8 mouse cellular contexts compared by ENCODE assay signal in genomic region chr17:27634871-27635574, GRCm38 (mm10). TPM values are rescaled to one million over a fixed set of nuclear protein-coding genes. Genes with fewer than 3 reads are reported as not detected.
DNase-seq lines count a peak whose midpoint lies in the region; ATAC-seq and TF ChIP-seq lines count a peak whose summit lies in the region.

TSS of gene RPS10-NUDT3 (minus strand) at chr17:27635222.

- ATAC-seq in heart, embryonic 15.5 days (replicated peaks; ENCODE audit: insufficient number of reproducible peaks, insufficient read depth, low FRiP score, low read depth): peak; percentile 94
- peak; percentile 97 for ATAC-seq in liver, embryonic 16.5 days (ENCODE audit: low read depth)
- peak; percentile 95 for ATAC-seq in neural tube, embryonic 12.5 days (ENCODE audit: low FRiP score, low read depth)
- ATAC-seq in stomach, postnatal 0 days (ENCODE audit: low FRiP score, low TSS enrichment): peak; percentile 97

- H3K79me2 ChIP-seq in CH12.LX (replicated peaks; ENCODE audit: control insufficient read depth, extremely low read depth, insufficient read depth, poor library complexity, severe bottlenecking): peaks cover 42% of the 10 kb centered on the region

- WGBS in heart, embryonic 15.5 days: under 1% methylated on average over 71 of the region's 72 CpGs
- WGBS in liver, embryonic 16.5 days (ENCODE audit: insufficient replicate concordance): under 1% methylated on average over 70 of the region's 72 CpGs
- WGBS in neural tube, embryonic 12.5 days: under 1% methylated on average over 72 of the region's 72 CpGs
- WGBS in stomach, postnatal 0 days: under 1% methylated on average over 67 of the region's 72 CpGs

- no peaks in the 10 kb centered on the region for H3K27me3 ChIP-seq in CH12.LX (replicated peaks)
- H3K27me3 ChIP-seq in heart, embryonic 15.5 days: no peaks in the 10 kb centered on the region
- H3K27me3 ChIP-seq in liver, embryonic 16.5 days (ENCODE audit: control insufficient read depth, insufficient read depth, low read depth, low read length): no peaks in the 10 kb centered on the region
- no peaks in the 10 kb centered on the region for H3K27me3 ChIP-seq in neural tube, embryonic 12.5 days (replicated peaks)
- no peaks in the 10 kb centered on the region for H3K27me3 ChIP-seq in stomach, postnatal 0 days (ENCODE audit: control insufficient read depth, insufficient read depth, low read length)

- DNase-seq in CH12.LX (ENCODE audit: extremely low read depth): peak; percentile 86
- peak; percentile 73 for DNase-seq in c-Kit-negative CD71-positive TER-119-positive erythroid progenitor cells, embryonic 14.5 days (ENCODE audit: low read depth, low spot score)
- DNase-seq in fibroblast of lung, adult 2 months (ENCODE audit: low read depth): peak; percentile 73
- peak; percentile 90 to 95 for DNase-seq in kidney, postnatal 25 days
- peak; percentile 95 for DNase-seq in stomach, postnatal 0 days (ENCODE audit: low spot score)

- peaks cover 43 to 46% of the 10 kb centered on the region in 2 experiments for H3K36me3 ChIP-seq in CH12.LX (replicated peaks in 1 of 2; ENCODE audit: control insufficient read depth in 1 of 2, insufficient read depth in 1 of 2, low read length in 1 of 2)
- peaks cover 30% of the 10 kb centered on the region for H3K36me3 ChIP-seq in heart, embryonic 15.5 days
- peaks cover 34% of the 10 kb centered on the region for H3K36me3 ChIP-seq in liver, embryonic 16.5 days (ENCODE audit: control insufficient read depth, insufficient read depth)
- H3K36me3 ChIP-seq in neural tube, embryonic 12.5 days: peaks cover 36% of the 10 kb centered on the region
- H3K36me3 ChIP-seq in stomach, postnatal 0 days (ENCODE audit: control insufficient read depth, insufficient read depth, low read length): peaks cover 19% of the 10 kb centered on the region

- H3K4me2 ChIP-seq in CH12.LX (ENCODE audit: insufficient read depth, low read depth, poor library complexity, severe bottlenecking): peak within 1 kb of the TSS; percentile 89; the same call in 1 of the 2 replicates
- H3K4me2 ChIP-seq in heart, embryonic 15.5 days: peak within 1 kb of the TSS; percentile 75
- peak within 1 kb of the TSS; percentile 83 for H3K4me2 ChIP-seq in liver, embryonic 16.5 days (ENCODE audit: low read depth, low read length)
- peak within 1 kb of the TSS; percentile 96 for H3K4me2 ChIP-seq in neural tube, embryonic 12.5 days (replicated peaks)
- peak within 1 kb of the TSS; percentile 86 for H3K4me2 ChIP-seq in stomach, postnatal 0 days (replicated peaks; ENCODE audit: low read depth)

- TF ChIP-seq POLR2A in CH12.LX (IDR thresholded peaks at IDR 0.05; ENCODE audit: low read depth, low read length): peak; percentile 93

- in situ Hi-C loops in CH12.LX (cut with MboI; ENCODE audit: low pct_ligation_motif_present, low pct_unique_long_range_greater_than_20kb, low sequenced_read_pairs): loop anchor here (5.0 kb wide), 1 partner anchor 68 kb away; the partner anchor contains the start of gene AI413582

- TF ChIP-seq EP300 in CH12.LX (IDR thresholded peaks at IDR 0.05; ENCODE audit: low read length): no peak
- peak; percentile 64 for TF ChIP-seq EP300 in stomach, postnatal 0 days (optimal IDR thresholded peaks at IDR 0.05)

- no peaks in the 10 kb centered on the region for H3K9me3 ChIP-seq in CH12.LX (replicated peaks; ENCODE audit: low read length)
- H3K9me3 ChIP-seq in heart, embryonic 15.5 days (replicated peaks): no peaks in the 10 kb centered on the region
- H3K9me3 ChIP-seq in liver, embryonic 16.5 days (replicated peaks; ENCODE audit: control insufficient read depth, low read length): no peaks in the 10 kb centered on the region
- no peaks in the 10 kb centered on the region for H3K9me3 ChIP-seq in neural tube, embryonic 12.5 days
- no peaks in the 10 kb centered on the region for H3K9me3 ChIP-seq in stomach, postnatal 0 days (ENCODE audit: control insufficient read depth, low read length)

- no peak for TF ChIP-seq RAD21 in CH12.LX (IDR thresholded peaks at IDR 0.05; ENCODE audit: low read depth, low read length)

- H3K4me1 ChIP-seq in CH12.LX (ENCODE audit: control insufficient read depth in 1 of 2, insufficient read depth in 2 of 2): peaks cover 4 to 36% of the 10 kb centered on the region in 2 experiments
- peaks cover 52% of the 10 kb centered on the region for H3K4me1 ChIP-seq in heart, embryonic 15.5 days (replicated peaks)
- H3K4me1 ChIP-seq in liver, embryonic 16.5 days (ENCODE audit: control insufficient read depth, low read depth, low read length): peaks cover 32% of the 10 kb centered on the region
- peaks cover 32% of the 10 kb centered on the region for H3K4me1 ChIP-seq in neural tube, embryonic 12.5 days
- H3K4me1 ChIP-seq in stomach, postnatal 0 days (replicated peaks; ENCODE audit: control insufficient read depth, insufficient read depth): 0 out of 2 replicates have a peak, but pooled peaks cover 3% of the 10 kb centered on the region

- no peak for TF ChIP-seq CTCF in CH12.LX (conservative IDR thresholded peaks at IDR 0.05 in 1 of 2, IDR thresholded peaks at IDR 0.05 in 1 of 2; ENCODE audit: low read depth in 2 of 2, low read length in 2 of 2)
- no peak for TF ChIP-seq CTCF in stomach, postnatal 0 days (IDR thresholded peaks at IDR 0.05; ENCODE audit: low read depth)

- peak within 1 kb of the TSS; percentile 95 to 100 (median 98) for H3K4me3 ChIP-seq in CH12.LX (replicated peaks in 1 of 3; ENCODE audit: low read depth in 2 of 3, low read length in 2 of 3, poor library complexity in 1 of 3)
- peak within 1 kb of the TSS; percentile 83 for H3K4me3 ChIP-seq in heart, embryonic 15.5 days
- H3K4me3 ChIP-seq in liver, embryonic 16.5 days (ENCODE audit: low read depth, low read length): peak within 1 kb of the TSS; percentile 71
- peak within 1 kb of the TSS; percentile 76 for H3K4me3 ChIP-seq in neural tube, embryonic 12.5 days
- peak within 1 kb of the TSS; percentile 93 for H3K4me3 ChIP-seq in stomach, postnatal 0 days (ENCODE audit: low read depth, low read length)

- peak within 1 kb of the TSS; percentile 46 for H3K27ac ChIP-seq in CH12.LX (ENCODE audit: insufficient read depth, low read depth)
- peak within 1 kb of the TSS; percentile 85 for H3K27ac ChIP-seq in heart, embryonic 15.5 days
- H3K27ac ChIP-seq in liver, embryonic 16.5 days (ENCODE audit: low read length): peak within 1 kb of the TSS; percentile 43
- H3K27ac ChIP-seq in neural tube, embryonic 12.5 days: peak within 1 kb of the TSS; percentile 79
- H3K27ac ChIP-seq in stomach, postnatal 0 days (replicated peaks): peak within 1 kb of the TSS; percentile 95

- peak within 1 kb of the TSS; percentile 93 for H3K9ac ChIP-seq in CH12.LX (ENCODE audit: insufficient read depth, low read depth)
- H3K9ac ChIP-seq in heart, embryonic 15.5 days: peak within 1 kb of the TSS; percentile 90
- H3K9ac ChIP-seq in liver, embryonic 16.5 days (ENCODE audit: low read depth, low read length): peak within 1 kb of the TSS; percentile 74
- H3K9ac ChIP-seq in neural tube, embryonic 12.5 days: peak within 1 kb of the TSS; percentile 88
- peak within 1 kb of the TSS; percentile 91 for H3K9ac ChIP-seq in stomach, postnatal 0 days (ENCODE audit: low read length)

- dilution Hi-C loops in CH12.LX (cut with MboI; ENCODE audit: extremely low pct_ligation_motif_present, extremely low pct_unique_long_range_greater_than_20kb, low sequenced_read_pairs): no loop called here

TF ChIP-seq in CH12.LX, 34 proteins besides CTCF, POLR2A, EP300 and RAD21 (continues in another document):
- TF ChIP-seq SMC3 (IDR thresholded peaks at IDR 0.05; ENCODE audit: low read depth, low read length) (no peak), CHD1 (IDR thresholded peaks at IDR 0.05; ENCODE audit: low read depth, low read length) (no peak), USF2 (conservative IDR thresholded peaks at IDR 0.05; ENCODE audit: low read depth, low read length) (no peak), TBP (conservative IDR thresholded peaks at IDR 0.05; ENCODE audit: low read depth, low read length) (peak; percentile 78), ZMIZ1 (IDR thresholded peaks at IDR 0.05; ENCODE audit: low read depth, low read length) (peak; percentile 89), ZC3H11A (IDR thresholded peaks at IDR 0.05; ENCODE audit: low read depth, low read length) (no peak), ZKSCAN1 (IDR thresholded peaks at IDR 0.05; ENCODE audit: borderline replicate concordance, low read depth, low read length) (no peak), TCF12 (IDR thresholded peaks at IDR 0.05; ENCODE audit: low read depth, low read length) (peak; percentile 98), MEF2A (IDR thresholded peaks at IDR 0.05; ENCODE audit: borderline replicate concordance, low read depth, low read length) (no peak; the same call in 1 of the 2 replicates), USF1 (IDR thresholded peaks at IDR 0.05; ENCODE audit: low read depth, low read length) (no peak), KAT2A (IDR thresholded peaks at IDR 0.05; ENCODE audit: insufficient replicate concordance, low read length) (peak; percentile 76; the same call in 1 of the 2 replicates), POLR2AphosphoS2 (IDR thresholded peaks at IDR 0.05; ENCODE audit: low read depth, low read length) (peak; percentile 60; the same call in 1 of the 2 replicates), HCFC1 (IDR thresholded peaks at IDR 0.05; ENCODE audit: low read depth, low read length) (peak; percentile 84), JUND (conservative IDR thresholded peaks at IDR 0.05; ENCODE audit: low read depth, low read length) (no peak), CHD2 (IDR thresholded peaks at IDR 0.05; ENCODE audit: low read length) (peak; percentile 69; the same call in 1 of the 2 replicates), E2F4 (IDR thresholded peaks at IDR 0.05; ENCODE audit: insufficient replicate concordance, low read depth, low read length) (no peak), UBTF (IDR thresholded peaks at IDR 0.05; ENCODE audit: low read depth, low read length) (0 out of 2 replicates have a peak, but pooled peaks have one; percentile 54), RCOR1 (conservative IDR thresholded peaks at IDR 0.05; ENCODE audit: low read depth, low read length) (no peak), PAX5 (IDR thresholded peaks at IDR 0.05; ENCODE audit: low read length) (no peak), JUN (IDR thresholded peaks at IDR 0.05; ENCODE audit: insufficient read depth, low read depth, low read length) (no peak), SIN3A (IDR thresholded peaks at IDR 0.05; ENCODE audit: low read length) (peak; percentile 26; the same call in 1 of the 2 replicates)

RNA-seq across cellular contexts. Expression of gene RPS10-NUDT3, which starts in this region (rescaled TPM):
- not detected in 2 replicates for total RNA-seq in CH12.LX (2012; rRNA removed)
- total RNA-seq in CH12.LX (2014; rRNA removed): not detected in 2 replicates
- 30.3 and 54.1 TPM in 2 replicates for polyA plus RNA-seq in CH12.LX (2012; ENCODE audit: insufficient read length, low read depth)
- not detected in 2 replicates for polyA plus RNA-seq in heart, embryonic 15.5 days (2015; fragmentation: Nextera tagmentation; extraction: Ambion mirVana)
- not detected in 2 replicates for polyA plus RNA-seq in liver, embryonic 16.5 days (2015; fragmentation: Nextera tagmentation; extraction: Ambion mirVana)
- polyA plus RNA-seq in neural tube, embryonic 12.5 days (2016; fragmentation: Nextera tagmentation; extraction: Ambion mirVana): not detected in 2 replicates
- not detected in 2 replicates for polyA plus RNA-seq in stomach, postnatal 0 days (2015; fragmentation: Nextera tagmentation; extraction: Ambion mirVana)

Comparison
In these comparisons a context has a peak if more than half of its experiments do, and no peak if none do; other contexts are left out.
1. Peak in every context shown above with its lines: DNase-seq, ATAC-seq, H3K4me3 ChIP-seq and H3K27ac ChIP-seq.
2. RNA of gene RPS10-NUDT3 (polyA plus RNA-seq): 30.3 to 54.1 TPM in CH12.LX; not detected in heart, embryonic 15.5 days, not detected in liver, embryonic 16.5 days, not detected in neural tube, embryonic 12.5 days and not detected in stomach, postnatal 0 days; every median in the first group is over 10 times any median in the second.
3. Peak in ATAC-seq, H3K4me3 ChIP-seq, H3K27ac ChIP-seq, H3K9ac ChIP-seq and H3K4me2 ChIP-seq in heart, embryonic 15.5 days; RNA of the gene not detected or under 1 TPM.
4. Peak in ATAC-seq, H3K4me3 ChIP-seq, H3K27ac ChIP-seq, H3K9ac ChIP-seq and H3K4me2 ChIP-seq in liver, embryonic 16.5 days; RNA of the gene not detected or under 1 TPM.
5. Peak in ATAC-seq, H3K4me3 ChIP-seq, H3K27ac ChIP-seq, H3K9ac ChIP-seq and H3K4me2 ChIP-seq in neural tube, embryonic 12.5 days; RNA of the gene not detected or under 1 TPM.
6. Peak in DNase-seq, ATAC-seq, H3K4me3 ChIP-seq, H3K27ac ChIP-seq, H3K9ac ChIP-seq and H3K4me2 ChIP-seq in stomach, postnatal 0 days; RNA of the gene not detected or under 1 TPM.
7. H3K27ac ChIP-seq: peak in every context shown above with its lines; median percentile 95 in stomach, postnatal 0 days; 85 in heart, embryonic 15.5 days; 79 in neural tube, embryonic 12.5 days; 46 in CH12.LX; 43 in liver, embryonic 16.5 days.